Mouse (Mus musculus): ENCODE results near the gene Cish.

DNA sequence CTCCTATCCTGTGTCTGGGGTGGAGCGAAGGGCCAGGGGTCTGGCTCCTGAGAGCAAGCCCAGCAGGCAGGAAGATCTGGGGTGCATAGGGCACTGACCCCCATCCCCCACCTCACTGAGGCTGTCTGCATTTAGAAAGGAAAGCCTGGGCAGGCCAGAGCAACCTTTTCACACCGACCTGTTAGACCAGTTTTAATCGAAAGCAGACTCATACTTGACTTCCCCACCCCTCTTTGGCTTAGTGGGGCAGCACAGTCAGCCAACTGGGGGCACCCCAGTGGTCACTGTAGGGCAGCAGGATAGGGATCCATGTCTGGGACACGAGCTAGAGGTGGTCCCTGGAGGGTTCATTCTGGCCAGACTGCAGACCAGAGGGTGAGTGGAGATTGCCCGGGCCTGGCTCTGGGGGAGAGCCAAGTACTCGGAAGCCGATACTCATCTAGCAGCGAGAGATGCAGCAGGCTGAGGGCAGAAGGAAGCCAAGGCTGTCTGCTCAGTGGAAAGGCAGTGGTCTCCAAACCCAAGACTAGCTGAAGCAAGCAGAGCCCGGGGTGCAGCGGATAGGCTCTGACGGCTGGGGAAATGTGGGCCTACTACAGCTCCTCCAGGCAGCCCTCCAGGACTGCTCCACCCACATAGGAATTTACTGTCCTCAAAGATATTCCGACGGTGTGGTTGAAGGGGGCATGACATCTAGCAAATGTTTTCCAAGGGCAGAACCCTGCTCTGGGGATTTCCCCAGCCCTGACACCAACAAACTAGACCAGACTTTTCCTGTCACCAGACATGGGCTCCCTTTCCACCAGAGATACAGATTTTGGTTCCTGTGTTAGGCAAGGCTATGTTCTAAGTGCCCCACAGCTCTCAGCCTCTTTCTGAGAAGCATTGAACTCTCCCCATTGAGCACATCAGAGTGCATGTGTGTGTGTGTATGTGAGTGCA lies 10.0 kb downstream of the Cish start:
- no peak for TF ChIP-seq CTCF (conservative IDR thresholded peaks at IDR 0.05; ENCODE audit: low read length)
- TF ChIP-seq POU5F1 (IDR thresholded peaks at IDR 0.05; ENCODE audit: borderline replicate concordance, low read length): no peak

Data from E14TG2a.4 (cell line).